Mouse (Mus musculus) midbrain, embryonic 10.5 days (tissue): ENCODE measurements around the gene Fgd3. TPM values are rescaled to one million over a fixed set of nuclear protein-coding genes. Genes with fewer than 3 reads are reported as not detected.

Source experiments
- DNase-seq: peaks from one replicate; pipeline ENCODE4 v3.0.0-alpha.2; 2017; ENCODE audit warnings: low spot score
- H3K27ac ChIP-seq: fragments of 300-500 bp; sonication (generic); replicated peaks from 2 replicates; pipeline ENCODE4 v1.5.1; 2016; ENCODE audit warnings: mild to moderate bottlenecking
- H3K27me3 ChIP-seq: fragments of 300-500 bp; sonication (generic); 2 replicates; pipeline ENCODE4 v1.6.1; 2016; ENCODE audit warnings: low read depth, mild to moderate bottlenecking; ENCODE audit not compliant: poor library complexity, severe bottlenecking
- H3K36me3 ChIP-seq: fragments of 300-500 bp; sonication (generic); 2 replicates; pipeline ENCODE4 v1.6.1; 2016; ENCODE audit warnings: mild to moderate bottlenecking, moderate library complexity
- H3K4me1 ChIP-seq: fragments of 300-500 bp; sonication (generic); 2 replicates; pipeline ENCODE4 v1.6.1; 2016
- H3K4me3 ChIP-seq: fragments of 300-500 bp; sonication (generic); 2 replicates; pipeline ENCODE4 v1.5.1; 2016; ENCODE audit warnings: mild to moderate bottlenecking, moderate library complexity
- H3K9me3 ChIP-seq: fragments of 300-500 bp; sonication (generic); replicated peaks from 2 replicates; pipeline ENCODE4 v1.6.1; 2016; ENCODE audit warnings: mild to moderate bottlenecking
- WGBS: fragments of 180-500 bp; shearing (Covaris S2); methylation state at CpG from one replicate; pipeline ENCODE4 v1.1.7; 2016; 5-methylcytosine and 5-hydroxymethylcytosine counted together
- polyA plus RNA-seq: library from polyadenylated mRNA; unstranded; fragments of >200 nt; fragmentation: Nextera tagmentation; extraction: Ambion mirVana; gene quantifications from 2 replicates; pipeline ENCODE4 v1.2.1, GENCODE M21; 2016

Gene Fgd3
- 1.1 and 1.5 TPM in 2 replicates for polyA plus RNA-seq

DNA sequence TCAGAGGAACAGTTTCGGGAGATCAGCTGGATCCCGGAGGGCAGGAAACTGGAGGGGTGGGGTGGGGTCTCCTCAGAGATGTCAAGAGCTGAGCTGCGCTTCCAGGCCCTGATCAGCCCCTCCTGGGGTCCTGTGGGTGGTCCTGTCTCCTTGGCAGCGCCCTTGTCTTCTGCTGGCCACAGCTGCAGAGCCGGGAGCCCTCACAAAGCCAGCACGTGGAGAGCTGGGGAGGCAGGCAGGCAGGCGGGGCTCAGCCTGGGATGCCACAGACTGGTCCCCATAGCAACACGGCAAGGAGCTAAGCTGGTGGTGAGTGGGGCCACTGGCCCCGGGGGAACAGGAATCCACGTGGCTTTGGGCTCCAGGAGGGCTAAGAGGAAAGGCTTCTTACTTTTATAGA, at the start of gene Fgd3:
Gene Fgd3, minus strand, starts transcription at position 272 of the 400 bp plus-strand sequence.
- peak within 1 kb of the TSS; percentile 44 for H3K4me3 ChIP-seq
- H3K27me3 ChIP-seq = peaks cover 69% of the 10 kb centered on the region
- peaks cover 5% of the 10 kb centered on the region; the same call in 1 of the 2 replicates for H3K36me3 ChIP-seq
- H3K4me1 ChIP-seq = peaks cover 64% of the 10 kb centered on the region
- WGBS = 1% methylated on average over 10 of the region's 10 CpGs
- H3K27ac ChIP-seq = peak within 1 kb of the TSS; percentile 71
- DNase-seq = peak; percentile 92
- H3K9me3 ChIP-seq = no peaks in the 10 kb centered on the region

DNA sequence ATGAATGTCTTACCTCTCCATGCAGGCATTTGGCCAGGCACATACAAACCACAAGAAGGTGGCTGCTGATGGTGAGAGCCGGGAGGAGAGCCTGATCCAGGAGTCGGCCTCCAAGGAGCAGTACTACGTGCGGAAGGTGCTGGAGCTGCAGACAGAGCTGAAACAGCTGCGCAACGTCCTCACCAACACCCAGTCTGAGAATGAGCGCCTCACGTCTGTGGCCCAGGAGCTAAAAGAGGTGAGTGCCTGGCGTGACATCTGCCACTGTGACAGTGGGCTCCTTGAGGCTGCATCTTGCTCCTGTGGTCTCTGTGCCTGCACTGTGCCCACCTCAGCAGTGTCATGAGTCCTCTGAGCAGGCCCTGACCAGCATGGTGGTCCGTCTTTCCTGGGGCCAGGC, 49.3 kb upstream of the Fgd3 start:
- H3K27ac ChIP-seq = no peak overlapping the region
- peaks cover 34% of the 10 kb centered on the region for H3K4me1 ChIP-seq
- no peak overlapping the region for H3K4me3 ChIP-seq
- no peaks in the 10 kb centered on the region for H3K27me3 ChIP-seq
- peaks cover 47% of the 10 kb centered on the region for H3K36me3 ChIP-seq
- 93% methylated on average over 10 of the region's 10 CpGs for WGBS
- no peak for DNase-seq
- no peaks in the 10 kb centered on the region for H3K9me3 ChIP-seq

DNA sequence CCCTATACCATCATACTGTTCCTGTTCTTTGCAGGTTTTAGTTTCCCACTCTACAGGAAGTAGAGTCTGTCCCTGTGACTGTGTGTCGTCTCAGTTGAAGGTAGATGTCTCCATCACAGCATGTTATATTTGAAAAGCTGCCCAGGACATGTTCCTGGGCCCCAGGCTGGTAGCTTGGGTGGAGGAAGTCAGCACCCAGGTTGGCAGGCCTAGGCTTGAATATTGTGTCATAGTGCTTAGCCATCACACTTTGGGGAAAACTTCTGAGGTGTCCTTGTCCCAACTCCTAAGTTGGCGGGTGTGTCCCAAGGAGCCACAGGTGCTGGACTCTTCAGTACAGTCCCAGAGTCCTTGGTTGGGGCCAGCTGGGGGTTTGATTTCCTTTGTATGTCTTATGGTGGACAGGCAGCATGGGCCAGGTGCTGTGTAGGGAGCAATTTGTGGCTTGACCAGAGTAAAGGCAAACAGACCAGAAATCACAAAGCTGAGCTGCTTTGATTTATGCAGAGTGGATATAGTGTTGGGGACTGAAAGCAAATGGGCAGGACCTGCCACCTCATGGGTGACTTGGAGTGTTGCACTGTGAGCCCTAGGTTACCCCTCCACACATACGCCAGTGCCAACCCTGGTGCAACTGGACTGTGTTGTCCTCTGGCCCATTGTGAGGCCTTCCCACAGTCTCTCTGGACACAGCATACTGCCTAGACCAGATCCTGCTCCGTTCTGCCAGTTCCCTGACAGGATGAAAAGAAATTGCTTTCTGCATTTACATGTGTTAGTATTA, 47.7 kb upstream of the Fgd3 start:
- H3K27me3 ChIP-seq = no peaks in the 10 kb centered on the region
- peaks cover 38% of the 10 kb centered on the region for H3K36me3 ChIP-seq
- no peak for DNase-seq
- peaks cover 34% of the 10 kb centered on the region for H3K4me1 ChIP-seq
- H3K4me3 ChIP-seq = no peak overlapping the region
- WGBS = 92% methylated on average over 4 of the region's 4 CpGs
- H3K9me3 ChIP-seq = no peaks in the 10 kb centered on the region
- H3K27ac ChIP-seq = no peak overlapping the region

DNA sequence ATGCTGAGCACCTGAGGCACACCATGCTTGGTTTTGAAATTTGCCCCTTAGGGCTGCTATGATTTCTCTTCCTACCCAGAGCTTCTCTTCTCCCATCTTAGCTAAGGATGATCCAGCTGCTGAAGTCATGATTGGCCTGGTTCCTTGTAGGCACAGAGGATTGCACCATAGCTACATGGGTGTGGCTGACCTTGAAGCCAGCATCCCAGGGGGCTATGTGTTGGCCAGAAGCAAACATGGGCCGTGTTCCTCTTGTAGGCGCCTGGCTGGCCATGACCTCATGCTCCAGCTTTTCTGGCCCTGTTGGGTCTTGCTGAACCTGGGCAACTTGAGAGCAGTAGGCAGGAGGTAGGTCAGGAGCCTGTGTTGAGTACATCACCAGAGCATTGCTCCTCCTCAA, 44.6 kb upstream of the Fgd3 start:
- H3K4me3 ChIP-seq = no peak overlapping the region
- no peak for DNase-seq
- no peaks in the 10 kb centered on the region for H3K9me3 ChIP-seq
- 96% methylated on average over 2 of the region's 2 CpGs for WGBS
- H3K27ac ChIP-seq = no peak overlapping the region
- H3K36me3 ChIP-seq = peaks cover 7% of the 10 kb centered on the region
- peaks cover 33% of the 10 kb centered on the region for H3K4me1 ChIP-seq
- H3K27me3 ChIP-seq = no peaks in the 10 kb centered on the region

DNA sequence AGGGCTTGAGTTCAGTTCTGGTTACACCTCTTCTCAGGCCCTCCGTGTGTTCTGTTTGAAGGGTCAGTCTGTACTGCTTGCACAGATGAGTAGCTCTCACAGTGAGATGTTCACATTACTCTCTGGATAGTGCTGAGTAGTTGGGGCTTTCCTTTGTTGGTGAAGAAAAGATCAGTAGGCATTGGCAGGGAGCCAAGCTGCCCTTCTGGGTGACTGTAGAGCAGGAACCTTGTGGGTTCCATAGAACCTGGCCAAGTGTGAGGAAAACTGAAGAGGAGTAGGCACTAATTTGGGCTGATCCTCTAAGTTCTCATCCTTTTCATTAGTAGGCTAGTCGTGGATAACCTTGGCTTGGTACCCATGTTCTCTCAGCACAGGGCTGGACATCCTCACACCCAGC, 42.7 kb upstream of the Fgd3 start:
- H3K4me3 ChIP-seq = no peak overlapping the region
- DNase-seq = no peak
- WGBS = 88% methylated on average over 2 of the region's 2 CpGs
- H3K4me1 ChIP-seq = peaks cover 32% of the 10 kb centered on the region
- H3K9me3 ChIP-seq = no peaks in the 10 kb centered on the region
- no peaks in the 10 kb centered on the region for H3K27me3 ChIP-seq
- peaks cover 9% of the 10 kb centered on the region; the same call in 1 of the 2 replicates for H3K36me3 ChIP-seq
- peak overlapping the region; percentile 43; the same call in 1 of the 2 replicates for H3K27ac ChIP-seq

DNA sequence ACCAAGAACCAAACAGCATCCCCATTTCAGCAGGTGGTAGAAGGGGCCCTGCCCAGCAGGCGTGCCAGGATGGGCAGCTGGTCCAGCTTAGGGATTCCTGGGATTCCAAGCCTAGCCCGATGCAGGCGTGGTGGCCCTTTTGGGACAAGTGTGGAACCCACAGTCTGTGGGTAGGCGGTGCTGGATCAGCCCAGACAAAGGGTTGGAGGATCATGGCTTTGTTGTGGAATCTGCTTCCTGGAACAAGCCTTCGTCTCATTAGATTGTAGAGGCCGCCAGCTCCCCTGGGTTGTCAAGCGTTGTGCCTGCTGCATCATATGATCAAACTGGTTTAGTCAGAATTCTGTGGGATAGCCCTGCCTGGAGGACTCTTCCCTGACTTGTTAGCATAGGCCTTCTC, 42.3 kb upstream of the Fgd3 start:
- Histone ChIP-seq H3K27me3 (no peaks in the 10 kb centered on the region), H3K36me3 (peaks cover 13% of the 10 kb centered on the region), H3K4me1 (peaks cover 27% of the 10 kb centered on the region), H3K9me3 (no peaks in the 10 kb centered on the region), H3K27ac (peak overlapping the region; percentile 43; the same call in 1 of the 2 replicates), H3K4me3 (no peak overlapping the region)
- WGBS = 69% methylated on average over 7 of the region's 7 CpGs
- no peak for DNase-seq

DNA sequence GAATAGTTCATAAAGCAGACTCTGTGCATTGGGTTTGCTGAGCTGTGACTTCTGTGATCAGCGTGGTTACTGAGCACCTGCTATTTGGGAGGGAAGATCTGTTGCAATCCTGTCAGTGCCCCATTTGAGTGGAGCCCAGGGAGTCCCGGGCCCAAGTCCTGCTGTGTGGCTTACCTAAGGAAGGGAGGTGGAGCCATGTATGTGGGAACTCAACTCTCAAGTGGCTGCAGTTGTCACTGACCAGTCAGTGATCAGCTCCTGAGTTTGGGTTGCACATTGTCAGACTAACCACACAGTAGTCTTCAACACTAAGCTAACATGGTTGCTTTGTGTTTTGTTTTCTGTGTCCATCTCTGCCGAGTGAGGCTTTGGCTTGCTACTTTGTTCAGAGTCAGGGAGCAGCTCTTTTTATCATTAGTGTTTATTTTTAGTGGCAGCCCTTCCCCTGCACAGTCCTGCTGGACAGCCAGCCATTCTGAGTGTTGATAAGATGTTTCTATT, 40.8 kb upstream of the Fgd3 start:
- WGBS = 57% methylated on average over 3 of the region's 3 CpGs
- Histone ChIP-seq H3K4me3 (no peak overlapping the region), H3K4me1 (peaks cover 13% of the 10 kb centered on the region), H3K36me3 (peaks cover 26% of the 10 kb centered on the region), H3K27me3 (no peaks in the 10 kb centered on the region), H3K27ac (no peak overlapping the region), H3K9me3 (no peaks in the 10 kb centered on the region)
- no peak for DNase-seq

DNA sequence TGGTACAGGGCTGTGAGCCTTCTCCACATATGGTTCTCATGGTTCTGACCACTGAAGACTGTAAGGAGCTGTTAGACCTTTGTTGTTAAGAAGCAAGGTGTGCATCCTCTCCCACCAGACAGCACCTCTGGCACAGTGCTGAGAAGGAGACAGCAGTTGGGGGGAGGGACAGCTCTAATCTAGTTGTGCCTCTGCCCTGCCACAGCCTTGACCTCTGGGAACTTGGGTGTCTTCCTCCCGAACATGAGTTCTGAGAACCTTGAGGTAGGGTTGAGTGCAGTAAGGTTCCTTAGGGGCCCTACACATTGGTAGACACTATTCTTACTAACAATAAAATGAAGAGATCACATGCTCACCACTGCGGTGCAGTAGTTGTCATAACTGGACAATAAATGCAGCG, 38.1 kb upstream of the Fgd3 start:
- Histone ChIP-seq H3K27me3 (no peaks in the 10 kb centered on the region), H3K4me1 (peaks cover 18% of the 10 kb centered on the region), H3K27ac (no peak overlapping the region), H3K9me3 (no peaks in the 10 kb centered on the region), H3K36me3 (peaks cover 26% of the 10 kb centered on the region), H3K4me3 (no peak overlapping the region)
- no peak for DNase-seq
- 91% methylated on average over 3 of the region's 3 CpGs for WGBS

DNA sequence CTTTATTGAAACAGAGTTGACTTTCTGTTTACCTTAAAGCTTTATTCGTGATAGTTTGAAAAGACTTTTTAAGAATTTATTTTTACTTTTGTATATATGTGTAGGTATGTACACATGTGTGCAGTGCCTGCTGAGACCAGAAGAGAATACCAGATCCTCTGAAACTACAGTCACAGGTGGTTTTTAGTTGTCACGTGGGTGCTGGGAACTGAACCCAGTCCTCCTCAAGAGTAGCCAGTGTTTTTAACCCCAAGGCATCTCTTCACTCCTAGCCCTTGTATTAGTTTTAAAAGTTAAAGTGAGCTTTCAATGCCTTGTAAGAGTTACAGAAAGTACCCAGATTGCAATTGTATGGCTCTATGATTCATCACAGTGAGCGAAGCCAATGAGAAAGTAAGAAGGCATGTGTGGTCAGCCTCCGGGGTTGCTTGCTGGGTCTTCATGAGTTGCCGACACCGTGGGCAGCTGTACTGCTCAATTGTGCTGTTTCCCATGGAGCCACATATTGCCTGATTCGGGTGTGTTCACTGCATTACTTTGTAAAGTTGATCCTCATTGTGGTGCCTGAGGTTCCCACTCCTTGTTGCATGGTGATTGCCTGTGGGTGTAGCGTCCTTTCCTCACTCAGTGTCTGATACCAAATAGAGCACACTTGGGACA, 37.4 kb upstream of the Fgd3 start:
- Histone ChIP-seq H3K27me3 (no peaks in the 10 kb centered on the region), H3K4me1 (peaks cover 22% of the 10 kb centered on the region), H3K9me3 (no peaks in the 10 kb centered on the region), H3K4me3 (no peak overlapping the region), H3K27ac (no peak overlapping the region), H3K36me3 (peaks cover 26% of the 10 kb centered on the region)
- no peak for DNase-seq
- WGBS = 96% methylated on average over 8 of the region's 8 CpGs

DNA sequence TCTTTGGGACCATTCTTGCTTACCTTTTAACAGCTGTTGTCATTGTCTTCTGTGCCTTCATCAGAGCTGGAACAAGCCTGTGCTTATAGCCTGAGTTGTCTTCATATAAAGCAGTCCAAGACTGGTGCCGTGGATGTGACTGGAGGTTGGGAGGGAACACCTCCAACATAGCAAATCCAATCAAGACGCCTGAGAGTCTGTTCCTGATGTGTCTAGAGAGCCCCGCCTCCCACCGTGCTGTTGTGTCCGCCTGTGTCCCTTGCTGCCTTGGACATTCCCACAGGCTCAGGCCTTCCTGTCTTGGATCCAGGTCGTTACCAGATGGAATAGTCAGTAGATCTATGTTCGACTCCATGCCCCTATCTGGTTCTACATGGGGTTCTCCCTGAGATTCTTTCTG, 36.0 kb upstream of the Fgd3 start:
- 83% methylated on average over 7 of the region's 7 CpGs for WGBS

DNA sequence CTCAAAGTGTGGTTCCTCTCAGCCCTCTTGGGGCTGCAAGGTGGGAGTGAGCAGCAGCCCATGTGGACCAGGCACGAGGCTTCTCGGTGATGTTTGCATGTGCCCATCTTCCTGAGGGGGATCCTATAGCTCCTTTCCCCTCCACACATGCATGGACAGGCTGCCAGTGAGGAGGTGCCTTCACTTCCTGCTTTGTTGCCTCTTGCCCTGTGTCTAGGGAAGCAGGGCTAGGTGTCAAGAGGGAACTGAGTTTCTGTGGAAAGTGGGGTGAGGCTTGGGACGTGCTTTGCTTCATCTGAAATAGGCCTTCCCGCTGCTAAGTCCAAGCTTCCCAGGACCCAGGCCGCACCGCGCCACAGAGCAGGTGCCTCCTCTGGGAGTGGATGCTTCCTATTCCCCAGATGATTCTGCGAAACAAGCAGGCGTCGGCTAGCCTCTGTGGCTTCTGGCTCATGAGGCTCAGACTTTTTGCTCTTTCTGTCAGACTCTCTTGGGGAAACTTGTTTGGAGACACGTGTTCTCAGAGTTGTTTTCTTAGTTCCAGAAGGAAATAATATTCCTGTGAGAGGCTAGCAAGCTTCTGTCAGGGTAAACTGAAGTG, 35.5 kb upstream of the Fgd3 start:
- Histone ChIP-seq H3K27ac (no peak overlapping the region), H3K36me3 (peaks cover 26% of the 10 kb centered on the region)
- WGBS = 90% methylated on average over 11 of the region's 11 CpGs

More for the DNA sequence above, 36.0 kb upstream of the Fgd3 start:
- Histone ChIP-seq H3K27me3 (no peaks in the 10 kb centered on the region), H3K4me3 (no peak overlapping the region), H3K27ac (no peak overlapping the region), H3K4me1 (peaks cover 20% of the 10 kb centered on the region), H3K36me3 (peaks cover 26% of the 10 kb centered on the region), H3K9me3 (no peaks in the 10 kb centered on the region)
- no peak for DNase-seq

DNA sequence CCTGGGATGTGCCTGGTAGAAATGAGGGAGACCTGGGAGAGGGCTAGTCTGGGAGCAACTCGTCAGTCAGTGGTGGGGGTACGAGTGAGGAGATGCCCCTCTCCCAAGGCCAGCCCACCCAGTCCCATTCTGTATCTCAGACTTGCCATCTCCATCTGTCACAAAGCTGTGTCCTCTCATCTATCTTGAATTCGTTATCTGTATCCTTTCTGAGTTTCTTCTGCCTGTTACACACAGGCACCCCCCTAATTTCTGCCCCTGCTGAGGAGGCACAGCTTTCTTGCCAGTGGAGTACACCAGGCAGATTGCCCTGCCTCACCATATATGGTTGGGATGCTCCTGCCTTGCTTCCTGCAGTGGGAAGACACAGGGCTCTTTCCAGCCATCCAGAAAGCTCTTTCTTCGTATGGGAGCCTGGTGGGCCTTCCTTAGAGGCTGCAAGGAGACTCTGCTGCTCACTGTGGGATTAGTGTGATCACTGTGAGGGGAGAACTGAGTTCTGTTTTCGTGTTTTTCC, 33.9 kb upstream of the Fgd3 start:
- no peak overlapping the region for H3K4me3 ChIP-seq
- H3K27me3 ChIP-seq = no peaks in the 10 kb centered on the region
- no peak for DNase-seq
- no peaks in the 10 kb centered on the region for H3K9me3 ChIP-seq
- 81% methylated on average over 5 of the region's 5 CpGs for WGBS
- H3K4me1 ChIP-seq = peaks cover 20% of the 10 kb centered on the region
- H3K27ac ChIP-seq = no peak overlapping the region
- peaks cover 26% of the 10 kb centered on the region for H3K36me3 ChIP-seq

More for the DNA sequence above, 35.5 kb upstream of the Fgd3 start:
- Histone ChIP-seq H3K4me1 (peaks cover 20% of the 10 kb centered on the region), H3K9me3 (no peaks in the 10 kb centered on the region), H3K4me3 (no peak overlapping the region), H3K27me3 (no peaks in the 10 kb centered on the region)
- DNase-seq = no peak
